Mouse (Mus musculus) olfactory bulb, adult 2 months (tissue): Measurements from ENCODE around the gene Idh3a.

ENCODE experiments used
- CTCF ChIP-seq: fragments of 200-500 bp; IDR thresholded peaks from 2 replicates; pipeline ENCODE4 v1.5.1; 2012; ENCODE audit warnings: low read depth, mild to moderate bottlenecking, low read length, moderate library complexity; ENCODE audit not compliant: insufficient read depth
- POLR2A ChIP-seq: fragments of 200-500 bp; IDR thresholded peaks from 2 replicates; pipeline ENCODE4 v1.6.1; 2012; ENCODE audit warnings: mild to moderate bottlenecking, low read depth, low read length, moderate library complexity; ENCODE audit not compliant: insufficient read depth

DNA sequence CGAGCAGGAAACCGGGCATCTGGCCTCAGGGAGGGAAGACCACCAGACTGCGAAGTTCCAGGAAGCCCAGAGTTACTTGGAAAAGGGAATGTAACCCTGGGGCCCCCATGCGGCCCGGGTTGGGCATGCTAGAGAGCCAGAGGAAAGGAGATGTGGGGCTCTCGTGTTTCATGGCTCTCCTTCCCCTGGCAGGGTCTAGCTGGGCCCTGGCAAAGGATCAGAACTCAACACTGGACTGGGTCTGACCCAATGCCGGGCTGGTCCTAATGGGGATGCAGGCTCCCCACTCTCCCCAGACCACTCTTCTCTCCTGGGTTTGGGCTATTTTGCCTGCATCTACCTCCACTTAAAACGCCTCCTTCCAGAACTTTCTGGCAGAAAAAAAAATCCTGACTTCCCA is 27.4 kb upstream of the Idh3a start:
- TF ChIP-seq POLR2A = no peak
- TF ChIP-seq CTCF = no peak
